Mouse (Mus musculus) hindbrain, embryonic 14.5 days (tissue): Measurements from ENCODE around the gene Taf1a. TPM values are rescaled to one million over a fixed set of nuclear protein-coding genes. Genes with fewer than 3 reads are reported as not detected.
"Not testable (repeated sequence)": the region's sequence is repeated elsewhere in the genome, so short reads cannot be mapped to it uniquely, and the experiment has no call there.

Experiments used
- ATAC-seq: fragments of 200-750 bp; cut with Nextera tagmentation; 2 replicates; pipeline ENCODE4 v1.8.0; 2017; ENCODE audit warnings: moderate number of reproducible peaks, mild to moderate bottlenecking, moderate TSS enrichment, moderate library complexity; ENCODE audit not compliant: low FRiP score
- DNase-seq: peaks from one replicate; pipeline ENCODE4 v3.0.0-alpha.2; 2015; ENCODE audit warnings: low spot score
- H3K27ac ChIP-seq: fragments of 300-500 bp; sonication (generic); 2 replicates; pipeline ENCODE4 v1.5.1; 2014; ENCODE audit warnings: mild to moderate bottlenecking, moderate library complexity
- H3K27me3 ChIP-seq: fragments of 300-500 bp; sonication (generic); 2 replicates; pipeline ENCODE4 v1.6.1; 2014; ENCODE audit warnings: mild to moderate bottlenecking, low read length, mixed read lengths; ENCODE audit not compliant: control insufficient read depth, insufficient read depth
- H3K36me3 ChIP-seq: fragments of 300-500 bp; sonication (generic); replicated peaks from 2 replicates; pipeline ENCODE4 v1.6.1; 2014; ENCODE audit not compliant: control insufficient read depth, insufficient read depth
- H3K4me1 ChIP-seq: fragments of 300-500 bp; sonication (generic); replicated peaks from 2 replicates; pipeline ENCODE4 v1.6.1; 2014; ENCODE audit warnings: antibody characterized with exemption, low read length, mixed read lengths; ENCODE audit not compliant: control insufficient read depth, insufficient read depth
- H3K4me2 ChIP-seq: fragments of 300-500 bp; sonication (generic); replicated peaks from 2 replicates; pipeline ENCODE4 v1.6.1; 2014; ENCODE audit warnings: mild to moderate bottlenecking, moderate library complexity
- H3K4me3 ChIP-seq: fragments of 300-500 bp; sonication (generic); replicated peaks from 2 replicates; pipeline ENCODE4 v1.5.1; 2014; ENCODE audit warnings: mild to moderate bottlenecking, low read length
- H3K9ac ChIP-seq: fragments of 300-500 bp; sonication (generic); 2 replicates; pipeline ENCODE4 v1.6.1; 2014
- H3K9me3 ChIP-seq: fragments of 300-500 bp; sonication (generic); 2 replicates; pipeline ENCODE4 v1.6.1; 2016; ENCODE audit warnings: low read length; ENCODE audit not compliant: control insufficient read depth
- WGBS: fragments of 180-500 bp; shearing (Covaris S2); extraction: QIAGEN DNeasy Blood & Tissue Kit; methylation state at CpG from one replicate; pipeline ENCODE4 v1.1.7; 2014; 5-methylcytosine and 5-hydroxymethylcytosine counted together
- polyA plus RNA-seq: library from polyadenylated mRNA; unstranded; fragments of >200 nt; fragmentation: Nextera tagmentation; extraction: Ambion mirVana; gene quantifications from 2 replicates; pipeline ENCODE4 v1.2.1, GENCODE M21; 2014

The Taf1a gene
- polyA plus RNA-seq, 1 experiment from 2014 or later = 13.3 TPM

DNA sequence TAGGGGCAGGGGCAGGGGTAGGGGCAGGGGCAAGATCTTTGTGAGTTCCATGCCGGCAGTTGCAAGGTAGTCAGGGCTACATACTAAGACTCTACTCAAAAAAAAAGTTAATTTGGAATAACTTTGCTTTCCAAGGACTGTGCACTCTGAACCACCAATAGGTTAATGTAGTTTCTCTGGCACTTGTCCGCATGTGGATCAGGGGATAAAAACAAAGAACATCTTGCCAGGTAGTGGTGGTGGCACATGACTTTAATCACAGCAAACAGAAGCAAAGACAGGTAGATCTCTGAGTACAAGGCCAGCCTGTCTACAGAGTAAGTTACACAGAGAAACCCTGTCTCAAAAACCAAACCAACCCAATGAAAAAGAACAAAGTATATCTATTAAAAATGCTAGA, 6.2 kb upstream of the Taf1a start:
- Histone ChIP-seq H3K4me3 (no peak overlapping the region), H3K27me3 (peaks cover 25% of the 10 kb centered on the region), H3K27ac (no peak overlapping the region), H3K4me1 (no peaks in the 10 kb centered on the region), H3K36me3 (no peaks in the 10 kb centered on the region), H3K9ac (no peak overlapping the region), H3K4me2 (no peak overlapping the region), H3K9me3 (no peaks in the 10 kb centered on the region)
- no peak for DNase-seq
- 83% methylated on average over 2 of the region's 2 CpGs for WGBS
- ATAC-seq = no peak

DNA sequence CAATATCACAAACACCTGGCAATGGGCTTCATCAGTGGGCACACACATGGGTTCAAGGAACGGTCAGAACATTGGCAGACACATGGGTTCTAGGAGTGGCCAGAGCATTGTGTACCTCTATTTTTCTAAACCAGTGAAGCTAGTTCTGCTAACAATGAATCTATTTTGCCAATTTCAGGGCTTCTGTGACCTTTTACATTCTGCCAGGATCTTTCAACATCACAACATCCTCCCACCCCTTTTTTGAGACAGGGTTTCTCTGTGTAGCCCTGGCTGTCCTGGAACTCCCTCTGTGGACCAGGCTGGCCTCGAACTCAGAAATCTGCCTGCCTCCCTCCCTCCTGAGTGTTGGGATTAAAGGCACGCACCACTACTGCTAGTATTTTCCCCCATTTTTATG, 1.4 kb upstream of the Taf1a start:
- H3K9me3 ChIP-seq = not testable (repeated sequence)
- WGBS = 96% methylated on average over 3 of the region's 3 CpGs

DNA sequence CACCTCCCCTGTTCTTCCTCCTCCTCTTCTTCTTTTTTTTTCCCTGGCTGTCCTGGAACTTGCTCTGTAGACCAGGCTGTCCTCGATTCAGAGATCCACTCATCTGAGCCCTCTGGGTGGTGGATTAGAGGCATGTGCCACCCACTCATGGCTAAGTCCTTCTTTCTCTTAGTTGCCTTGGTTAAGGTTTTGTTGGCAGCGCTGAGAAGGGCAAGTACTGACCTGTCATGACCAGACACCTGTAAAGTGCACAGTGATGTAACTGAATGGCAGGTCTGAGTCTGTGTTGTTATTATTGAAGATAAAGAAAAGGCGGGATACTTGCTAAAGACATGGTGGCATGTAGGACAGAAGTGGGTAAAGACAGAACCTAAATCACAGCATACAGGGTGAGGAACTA, 14.6 kb downstream of the Taf1a start:
- Histone ChIP-seq H3K27ac (no peak overlapping the region), H3K36me3 (peaks cover 70% of the 10 kb centered on the region), H3K4me3 (no peak overlapping the region), H3K27me3 (no peaks in the 10 kb centered on the region), H3K9ac (no peak overlapping the region), H3K9me3 (no peaks in the 10 kb centered on the region), H3K4me1 (no peaks in the 10 kb centered on the region), H3K4me2 (no peak overlapping the region)
- ATAC-seq = no peak
- WGBS = 94% methylated on average over 3 of the region's 3 CpGs
- DNase-seq = no peak

More for the DNA sequence above, 1.4 kb upstream of the Taf1a start:
- H3K36me3 ChIP-seq, DNase-seq, H3K27ac ChIP-seq, H3K4me2 ChIP-seq, ATAC-seq, H3K9ac ChIP-seq, H3K4me3 ChIP-seq: not testable (repeated sequence)
- peaks cover 22% of the 10 kb centered on the region for H3K27me3 ChIP-seq
- H3K4me1 ChIP-seq = peaks cover 14% of the 10 kb centered on the region

DNA sequence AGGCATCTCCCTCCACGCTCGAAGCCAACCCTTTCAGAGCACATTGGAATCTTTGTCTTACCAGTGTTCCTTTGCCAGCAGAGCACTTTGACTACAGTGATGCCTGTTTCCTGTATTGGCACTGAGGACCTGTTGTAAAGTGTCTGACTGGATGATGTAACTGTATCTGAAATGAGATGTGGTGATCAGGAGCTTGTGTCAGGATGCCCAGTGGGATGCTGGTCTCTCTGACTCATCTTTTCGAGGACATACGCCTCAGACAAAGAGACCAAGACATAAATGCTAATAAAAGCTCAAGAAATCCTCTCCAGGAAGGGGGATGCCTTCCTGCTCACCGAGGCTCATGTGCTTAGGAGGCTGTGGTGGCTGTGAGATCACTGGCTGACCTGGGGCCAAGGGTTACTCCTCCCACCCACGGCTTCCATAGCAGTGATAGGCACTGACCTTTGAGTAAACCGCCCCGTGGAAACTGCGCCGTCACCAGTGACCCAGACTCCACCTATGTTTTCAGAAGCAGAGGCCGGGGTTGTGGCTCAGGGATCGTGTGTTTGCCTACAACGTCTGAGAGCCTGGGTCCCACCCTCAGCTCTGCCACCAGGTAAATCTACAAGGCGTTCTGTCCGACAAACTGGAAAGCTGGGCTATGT, 25.4 kb downstream of the Taf1a start:
- 94% methylated on average over 15 of the region's 15 CpGs for WGBS
- Histone ChIP-seq H3K27me3 (no peaks in the 10 kb centered on the region), H3K9ac (no peak overlapping the region), H3K4me2 (no peak overlapping the region), H3K27ac (no peak overlapping the region), H3K4me3 (no peak overlapping the region), H3K36me3 (peaks cover 29% of the 10 kb centered on the region), H3K4me1 (no peaks in the 10 kb centered on the region), H3K9me3 (no peaks in the 10 kb centered on the region)
- DNase-seq = no peak
- no peak for ATAC-seq

DNA sequence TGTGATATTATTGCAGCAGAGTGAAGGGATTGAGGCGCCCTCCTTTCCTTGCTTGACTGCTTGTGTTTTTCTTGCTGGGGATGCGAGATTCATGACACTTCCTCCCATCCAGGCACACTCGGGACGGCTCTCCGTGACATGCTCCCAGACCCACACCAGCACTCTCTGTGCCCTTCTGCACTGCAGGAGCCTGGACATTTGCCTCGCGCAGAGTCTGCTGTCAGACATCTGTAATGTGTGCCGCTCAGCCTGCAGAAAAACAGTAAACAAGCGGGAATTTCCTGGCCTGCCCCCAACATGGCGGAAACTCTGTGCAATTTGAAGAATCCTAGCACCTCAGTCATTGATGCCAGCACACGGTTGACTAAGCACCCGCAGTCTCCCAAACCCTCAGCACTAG, 29.1 kb downstream of the Taf1a start, which contains the start of gene Hhipl2:
Gene Hhipl2, plus strand, starts transcription at position 343 of the 400 bp plus-strand sequence.
- DNase-seq = no peak
- no peaks in the 10 kb centered on the region for H3K36me3 ChIP-seq
- no peak for ATAC-seq
- H3K27ac ChIP-seq = no peak within 1 kb of the TSS
- H3K4me1 ChIP-seq = no peaks in the 10 kb centered on the region
- no peak within 1 kb of the TSS for H3K9ac ChIP-seq
- no peak within 1 kb of the TSS for H3K4me2 ChIP-seq
- 82% methylated on average over 12 of the region's 12 CpGs for WGBS
- no peaks in the 10 kb centered on the region for H3K9me3 ChIP-seq
- no peak within 1 kb of the TSS for H3K4me3 ChIP-seq
- H3K27me3 ChIP-seq = no peaks in the 10 kb centered on the region

DNA sequence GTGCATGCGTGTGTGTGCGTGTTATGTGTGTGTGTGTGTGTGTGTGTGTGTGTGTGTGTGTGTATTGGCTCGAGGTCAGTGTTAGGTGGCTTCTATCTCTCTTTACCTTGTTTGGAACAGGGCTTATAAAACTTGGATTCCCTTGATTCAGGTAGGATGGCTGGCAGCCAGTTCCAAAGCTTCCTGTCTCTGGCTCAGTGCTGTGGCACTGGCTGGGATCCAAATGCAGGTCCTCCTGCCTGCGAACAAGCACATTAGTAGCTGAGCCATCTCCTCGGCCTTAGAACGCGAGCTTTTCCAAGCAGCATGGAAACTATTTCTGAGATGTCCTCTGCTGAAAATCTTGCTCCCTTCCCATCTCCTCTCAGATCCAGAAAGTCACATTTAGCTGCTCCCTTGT, 31.0 kb downstream of the Taf1a start:
- 92% methylated on average over 7 of the region's 7 CpGs for WGBS

DNA sequence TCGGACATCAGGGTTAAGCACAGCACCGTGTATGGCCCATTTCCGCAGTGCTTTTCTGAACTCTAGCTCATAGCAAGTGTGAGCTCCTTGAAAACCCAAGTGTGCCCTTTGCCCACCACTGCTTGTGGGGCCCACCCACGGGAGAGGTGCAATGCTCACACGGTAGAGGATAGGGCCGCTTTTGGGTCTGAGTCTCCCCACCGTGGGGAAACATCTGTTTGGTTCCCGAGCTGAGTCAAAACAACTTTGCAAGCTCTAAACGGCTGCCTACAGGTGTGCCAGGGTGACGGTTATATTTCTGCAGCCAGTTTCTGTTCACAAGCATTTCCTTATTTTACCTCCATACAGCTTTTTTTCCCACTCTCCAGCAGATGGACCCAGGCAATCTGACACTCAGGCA, 31.5 kb downstream of the Taf1a start:
- no peak overlapping the region for H3K4me2 ChIP-seq
- H3K36me3 ChIP-seq = no peaks in the 10 kb centered on the region
- H3K9me3 ChIP-seq = 0 out of 2 replicates have a peak, but pooled peaks cover 2% of the 10 kb centered on the region
- DNase-seq (no peak), ATAC-seq (no peak)
- H3K27ac ChIP-seq = no peak overlapping the region
- no peaks in the 10 kb centered on the region for H3K4me1 ChIP-seq
- H3K4me3 ChIP-seq = no peak overlapping the region
- 89% methylated on average over 10 of the region's 10 CpGs for WGBS
- no peak overlapping the region for H3K9ac ChIP-seq
- no peaks in the 10 kb centered on the region for H3K27me3 ChIP-seq

More for the DNA sequence above, 31.0 kb downstream of the Taf1a start:
- no peaks in the 10 kb centered on the region for H3K27me3 ChIP-seq
- H3K36me3 ChIP-seq = no peaks in the 10 kb centered on the region
- no peak overlapping the region for H3K9ac ChIP-seq
- H3K4me1 ChIP-seq = no peaks in the 10 kb centered on the region
- no peak overlapping the region for H3K4me3 ChIP-seq
- 0 out of 2 replicates have a peak, but pooled peaks cover 2% of the 10 kb centered on the region for H3K9me3 ChIP-seq
- ATAC-seq (no peak), DNase-seq (no peak)
- no peak overlapping the region for H3K4me2 ChIP-seq
- no peak overlapping the region for H3K27ac ChIP-seq

DNA sequence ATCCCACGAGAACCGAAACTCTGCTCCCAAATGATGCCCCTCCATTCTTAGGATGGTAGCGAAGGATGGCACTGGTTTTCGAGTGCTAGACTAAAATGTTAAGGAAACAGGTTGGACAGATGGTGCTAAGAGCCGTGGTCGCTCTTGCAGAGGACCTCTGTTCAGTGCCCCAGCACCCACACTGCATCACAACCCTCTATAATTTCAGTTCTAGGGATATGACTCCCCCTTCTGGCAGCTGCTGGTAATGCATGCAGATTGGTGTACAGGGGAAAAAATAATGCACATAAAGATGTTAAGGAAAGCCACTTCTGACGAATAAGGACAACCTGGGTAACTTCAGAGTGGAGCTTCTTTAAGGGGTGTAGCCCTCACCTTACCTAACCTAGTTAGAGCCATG, 35.3 kb downstream of the Taf1a start:
- no peaks in the 10 kb centered on the region for H3K36me3 ChIP-seq
- no peak overlapping the region for H3K9ac ChIP-seq
- no peaks in the 10 kb centered on the region for H3K27me3 ChIP-seq
- H3K4me2 ChIP-seq = no peak overlapping the region
- ATAC-seq (no peak), DNase-seq (no peak)
- H3K4me1 ChIP-seq = no peaks in the 10 kb centered on the region
- no peak overlapping the region for H3K27ac ChIP-seq
- 97% methylated on average over 7 of the region's 7 CpGs for WGBS
- no peak overlapping the region for H3K4me3 ChIP-seq
- 0 out of 2 replicates have a peak, but pooled peaks cover 2% of the 10 kb centered on the region for H3K9me3 ChIP-seq

DNA sequence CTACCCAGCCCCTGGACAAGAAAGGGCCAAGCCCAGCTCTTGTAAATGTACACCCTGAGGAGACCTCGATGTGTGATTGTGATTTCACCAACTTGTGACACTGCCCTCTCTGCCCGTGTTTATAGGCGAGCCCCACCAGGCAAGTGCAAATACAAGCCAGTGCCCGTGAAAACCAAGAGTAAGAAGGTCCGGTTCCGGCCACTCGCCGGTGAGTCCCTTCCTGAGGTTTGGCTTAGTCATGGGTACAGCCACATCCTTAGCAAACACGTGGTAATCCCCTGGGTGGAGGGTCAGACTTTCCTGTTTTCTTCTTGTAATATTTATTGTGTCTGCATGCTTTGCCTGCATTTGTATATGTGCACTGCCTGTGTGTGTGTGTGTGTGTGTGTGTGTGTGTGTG, 46.1 kb downstream of the Taf1a start:
- Histone ChIP-seq H3K27me3 (no peaks in the 10 kb centered on the region), H3K27ac (no peak overlapping the region), H3K9ac (no peak overlapping the region), H3K4me1 (no peaks in the 10 kb centered on the region), H3K9me3 (no peaks in the 10 kb centered on the region), H3K4me3 (no peak overlapping the region), H3K4me2 (no peak overlapping the region), H3K36me3 (no peaks in the 10 kb centered on the region)
- ATAC-seq = no peak
- WGBS = 89% methylated on average over 9 of the region's 9 CpGs
- DNase-seq = no peak

DNA sequence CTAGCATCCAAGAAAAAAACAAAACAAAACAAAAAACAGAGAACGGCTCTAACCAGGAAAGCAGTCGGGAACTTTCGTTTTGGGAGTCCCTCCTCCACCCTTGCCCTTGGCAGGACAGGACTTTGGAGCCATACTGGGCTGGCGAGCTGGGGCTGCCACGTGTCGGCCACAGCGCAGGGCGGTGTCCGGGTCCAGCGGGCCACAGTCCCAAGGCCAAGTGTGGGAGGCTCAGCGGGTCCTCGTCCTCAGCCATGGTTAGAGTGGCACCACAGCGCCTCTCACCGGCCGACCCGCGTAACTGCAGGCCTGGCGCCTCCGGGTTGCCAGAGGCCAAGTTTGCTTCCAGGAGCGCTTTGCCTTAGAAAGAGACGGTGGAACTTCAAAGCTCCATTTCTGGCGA, 50.3 kb downstream of the Taf1a start:
- Histone ChIP-seq H3K36me3 (no peaks in the 10 kb centered on the region), H3K9me3 (no peaks in the 10 kb centered on the region), H3K9ac (no peak overlapping the region), H3K4me3 (no peak overlapping the region), H3K27ac (no peak overlapping the region), H3K4me1 (no peaks in the 10 kb centered on the region), H3K4me2 (no peak overlapping the region; the same call in 1 of the 2 replicates), H3K27me3 (no peaks in the 10 kb centered on the region)
- 26% methylated on average over 22 of the region's 22 CpGs for whole genome bisulfite sequencing
- DNase-seq (no peak), ATAC-seq (no peak)
